Mouse (Mus musculus) heart, postnatal 36 days (tissue): ENCODE data around the gene Clec4n. TPM values are rescaled to one million over a fixed set of nuclear protein-coding genes. Genes with fewer than 3 reads are reported as not detected.
"Not testable (repeated sequence)": the region's sequence is repeated elsewhere in the genome, so short reads cannot be mapped to it uniquely, and the experiment has no call there.

Experiments
- DNase-seq, 2 experiments: peaks; one replicate each; pipeline ENCODE4 v3.0.0; 2021 to 2022
- intact Hi-C: fragments of 180-260 bp; cut with DNase I; formaldehyde crosslinking; loops from one replicate; pipeline ENCODE4 v1.15.1; 2025
- total RNA-seq, 2 experiments: library from RNA; stranded (reverse); gene quantifications; 2 replicates each; pipeline ENCODE4 v1.2.3; 2021

Gene Clec4n
- total RNA-seq, 2 experiments from 2014 or later, result 1.4 to 2.0 TPM

GRCm38 (mm10) chr6:123289753-123290152, 60.1 kb downstream of the Clec4n start, which contains the start of gene Clec4e:
Gene Clec4e, minus strand, starts transcription at chr6:123289870.
- intact Hi-C loops, result no loop called here
- no peak for DNase-seq

- intact Hi-C loops, result no loop called here
- DNase-seq, result no peak
These were observed 63.2 kb downstream of the Clec4n start for GRCm38 (mm10) chr6:123292751-123293400.

DNA sequence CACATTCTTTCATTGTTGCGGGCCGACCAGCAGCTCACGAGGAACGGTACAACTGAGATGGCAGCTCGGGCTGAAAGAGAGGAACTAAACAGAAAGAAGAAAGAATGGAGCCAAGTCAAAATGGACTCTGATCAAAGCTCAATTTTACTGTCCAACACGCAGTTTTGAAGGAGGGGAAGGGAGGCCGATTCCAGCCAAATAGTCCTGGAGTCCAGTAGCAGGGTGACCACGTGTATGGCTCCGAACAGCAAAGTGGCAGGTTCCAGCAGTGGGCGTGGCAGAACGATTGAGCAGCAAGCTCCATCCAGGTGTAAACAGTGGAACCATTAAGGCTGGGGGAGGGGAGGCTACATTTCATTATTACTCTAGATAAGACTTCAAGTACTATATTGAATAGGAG, 63.9 kb downstream of the Clec4n start:
- intact Hi-C loops, DNase-seq: not testable (repeated sequence)

Other genes with a start within 250 kb of the Clec4n start
- gene Clec4a4, start 239.5 kb upstream of the Clec4n start, total RNA-seq, result not detected
- gene Clec4b1, start 179.9 kb upstream of the Clec4n start, total RNA-seq, result not detected
- 1 to 10 TPM; 2.5 to 2.9 TPM for gene Clec4a2, start 123.4 kb upstream of the Clec4n start, total RNA-seq
- gene Clec4b2, start 57.0 kb upstream of the Clec4n start, total RNA-seq, result not detected
- gene Clec4d, start 32.3 kb downstream of the Clec4n start, total RNA-seq, result under 1 TPM; 0.64 to 0.65 TPM
- under 1 TPM in 1 of 2 experiments, not detected in 1; 0.28 TPM for gene Clec4e, start 60.0 kb downstream of the Clec4n start, total RNA-seq
- not detected for gene Vmn2r19, start 78.5 kb downstream of the Clec4n start, total RNA-seq
- not detected for gene Vmn2r20, start 188.3 kb downstream of the Clec4n start, total RNA-seq